Mouse (Mus musculus) erythroblast, embryonic 14.5 days (primary cell): ENCODE data around the gene Gtf3c1.

ENCODE experiments used
- GATA1 ChIP-seq: IDR thresholded peaks from 2 replicates; pipeline ENCODE4 v1.6.1; 2012; ENCODE audit warnings: low read length, inconsistent platforms, mixed read lengths
- TAL1 ChIP-seq: IDR thresholded peaks from 3 replicates; pipeline ENCODE4 v1.6.1; 2012; ENCODE audit warnings: low read length, inconsistent platforms, mixed read lengths

- no peak for TF ChIP-seq GATA1
- TF ChIP-seq TAL1, result no peak
Observed at GRCm38 (mm10) chr7:125643880-125644279, 63.7 kb downstream of the Gtf3c1 start.
